Mouse (Mus musculus) MN1 (cell line): ENCODE results near the gene Rnf181.

ENCODE experiments used
- DNase-seq: peaks from one replicate; pipeline ENCODE4 v3.0.0-alpha.2; 2016; ENCODE audit warnings: low spot score

Rnf181 gene

DNA sequence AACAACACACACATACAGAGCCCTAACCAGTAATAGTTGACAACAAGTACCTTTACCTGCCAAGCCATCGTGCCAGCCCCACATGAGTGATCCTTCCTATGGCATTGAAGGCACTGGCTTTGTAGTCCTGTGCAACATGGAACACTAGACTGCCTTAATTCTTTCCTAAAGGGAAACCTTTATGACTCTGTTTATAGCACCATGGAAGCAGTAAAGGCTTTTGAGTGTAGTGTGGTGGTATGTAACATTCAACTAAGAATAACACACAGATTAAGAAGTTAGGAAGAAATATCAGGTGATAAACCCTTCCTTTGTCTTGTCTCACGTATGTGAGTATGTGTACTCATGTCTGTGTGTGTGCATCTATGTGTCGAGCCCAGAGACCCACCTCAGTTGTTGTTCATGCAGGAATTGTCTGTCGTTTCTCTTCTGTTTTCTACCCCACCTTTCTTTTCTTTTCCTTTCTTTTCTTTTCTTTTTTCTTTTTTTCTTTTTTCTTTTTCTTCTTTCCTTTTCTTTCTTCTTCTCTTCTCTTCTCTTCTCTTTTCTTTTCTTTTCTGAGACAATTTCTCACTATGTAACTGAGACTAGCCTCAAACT is at the start of gene Rnf181:
Gene Rnf181, minus strand, starts transcription at position 113 of the 600 bp plus-strand sequence.
- DNase-seq = no peak

DNA sequence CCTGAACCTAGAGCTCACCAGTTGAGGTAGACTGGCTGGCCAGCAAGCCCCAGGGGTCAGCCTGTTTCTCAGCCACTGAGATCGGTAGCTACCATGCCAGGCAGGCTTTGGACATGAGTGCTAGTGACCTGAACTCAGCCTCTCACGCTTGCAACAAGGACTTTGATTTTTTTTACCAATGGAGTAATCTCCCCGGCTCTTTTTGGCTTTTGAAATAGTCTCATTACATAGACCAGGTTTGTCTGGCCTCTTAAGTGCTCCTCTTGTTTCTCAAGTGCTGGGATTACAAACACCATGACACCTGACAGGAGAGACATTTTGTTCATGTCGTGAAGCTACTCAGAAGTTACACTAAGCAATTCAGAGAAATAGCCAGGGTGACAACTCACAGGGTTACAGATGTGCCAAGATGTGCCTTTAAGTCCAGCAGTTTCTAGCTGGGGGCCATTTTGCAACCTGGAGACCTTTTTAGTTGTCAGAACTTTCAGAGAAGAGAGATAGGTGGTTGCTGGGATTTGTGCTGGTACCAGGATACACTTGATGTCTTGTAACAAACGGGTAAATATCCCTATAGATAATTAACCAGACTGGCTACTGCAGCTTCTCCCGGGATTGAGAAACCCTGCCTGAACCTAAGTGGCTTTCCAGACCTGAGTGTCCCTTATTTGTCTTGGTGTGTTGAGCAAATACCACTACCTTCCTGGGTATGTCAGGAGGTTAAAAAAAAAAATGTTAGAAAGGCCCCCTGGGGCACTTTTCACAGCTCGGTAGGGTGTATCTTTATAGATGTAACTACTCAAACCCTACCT is 49.4 kb upstream of the Rnf181 start:
- DNase-seq = no peak

DNA sequence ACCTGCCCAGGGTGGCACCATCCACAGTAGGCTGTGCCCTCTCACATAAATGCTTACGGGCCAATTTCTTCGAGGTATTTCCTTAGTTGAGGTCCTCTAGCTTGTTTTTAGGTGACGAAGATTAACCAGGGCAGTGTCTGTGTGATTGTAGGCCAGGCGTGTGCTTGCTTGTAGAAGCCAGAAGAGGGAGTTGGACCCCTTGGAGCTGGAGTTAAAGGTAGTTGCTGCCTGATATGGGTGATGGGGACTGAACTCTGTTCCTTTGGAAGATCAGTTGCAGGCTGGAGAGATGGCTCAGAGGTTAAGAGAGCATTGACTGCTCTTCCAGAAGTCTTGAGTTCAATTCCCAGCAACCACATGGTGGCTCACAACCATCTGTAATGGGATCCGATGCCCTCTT is 48.4 kb upstream of the Rnf181 start:
- peak; percentile 15 for DNase-seq

DNA sequence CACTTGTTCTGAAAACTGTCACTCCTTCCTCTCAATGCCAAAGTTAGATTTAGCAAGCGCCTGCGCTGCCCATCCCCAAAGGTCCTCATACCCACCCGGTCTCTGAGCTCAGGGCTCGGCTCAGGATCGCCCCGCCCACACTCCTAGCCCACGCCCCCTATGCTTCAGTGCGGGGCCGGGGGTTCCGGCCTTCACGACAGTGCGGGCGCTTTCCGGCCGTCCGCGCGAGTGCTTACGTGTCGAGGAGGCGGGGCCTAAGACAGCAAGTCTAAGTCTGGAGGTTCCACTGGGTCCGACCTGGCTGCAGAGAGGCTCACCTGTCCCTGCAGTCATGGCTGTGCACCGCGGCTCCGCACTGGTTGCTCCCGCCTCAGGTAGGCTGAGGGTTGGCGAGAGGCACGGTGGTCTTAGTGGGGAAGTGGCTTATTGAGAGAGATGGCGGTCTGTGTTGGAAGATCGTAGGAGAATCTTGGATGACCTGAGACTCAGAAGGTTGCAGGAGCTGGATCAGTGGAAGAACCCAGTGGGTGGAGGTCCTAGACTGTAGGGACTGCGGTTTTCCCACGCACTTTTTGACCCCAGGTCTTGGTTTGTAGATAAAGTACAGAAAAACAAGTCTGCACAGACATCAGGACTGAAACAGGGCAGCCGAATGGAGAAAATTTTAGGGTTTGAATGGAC is 47.5 kb upstream of the Rnf181 start, which contains the start of gene Ggcx:
Gene Ggcx, plus strand, starts transcription at position 233 of the 681 bp plus-strand sequence.
- DNase-seq = peak; percentile 95

DNA sequence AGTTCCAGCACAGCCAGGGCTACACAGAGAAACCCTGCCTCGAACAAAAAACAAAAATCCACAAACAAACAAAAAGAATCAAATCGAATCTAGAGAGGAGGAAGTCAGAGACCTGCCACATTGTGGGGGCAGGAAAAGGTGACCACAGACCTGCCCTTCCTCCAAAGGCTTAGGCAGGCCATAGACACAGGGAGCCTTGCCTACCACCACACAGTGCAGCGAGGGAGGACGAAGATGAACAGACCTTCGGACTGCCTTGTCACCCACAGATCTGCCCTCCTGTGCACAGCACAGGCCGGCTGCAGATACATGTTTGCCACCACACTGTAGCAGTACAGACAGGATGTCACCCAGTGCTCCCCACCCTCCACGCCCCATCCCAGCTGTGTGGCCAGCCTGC is 43.8 kb upstream of the Rnf181 start:
- no peak for DNase-seq

DNA sequence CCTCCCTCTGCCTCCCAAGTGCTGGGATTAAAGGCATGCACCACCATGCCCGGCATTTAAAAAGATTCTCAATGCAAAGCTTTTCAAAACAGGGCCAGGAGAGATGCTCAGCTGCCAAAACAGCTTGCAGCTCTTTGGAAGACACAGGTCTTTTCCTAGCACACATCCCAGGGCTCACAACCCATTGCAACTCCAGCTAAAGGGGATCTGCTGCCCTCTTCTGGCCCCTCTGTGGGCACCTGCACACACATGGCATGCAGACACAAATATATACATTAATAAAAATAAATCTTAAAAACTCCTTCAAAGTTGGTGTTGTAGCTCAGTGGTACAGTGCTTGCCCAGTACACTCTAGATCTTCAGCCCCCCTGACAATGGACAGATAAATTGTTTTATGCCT is 43.2 kb upstream of the Rnf181 start:
- no peak for DNase-seq

DNA sequence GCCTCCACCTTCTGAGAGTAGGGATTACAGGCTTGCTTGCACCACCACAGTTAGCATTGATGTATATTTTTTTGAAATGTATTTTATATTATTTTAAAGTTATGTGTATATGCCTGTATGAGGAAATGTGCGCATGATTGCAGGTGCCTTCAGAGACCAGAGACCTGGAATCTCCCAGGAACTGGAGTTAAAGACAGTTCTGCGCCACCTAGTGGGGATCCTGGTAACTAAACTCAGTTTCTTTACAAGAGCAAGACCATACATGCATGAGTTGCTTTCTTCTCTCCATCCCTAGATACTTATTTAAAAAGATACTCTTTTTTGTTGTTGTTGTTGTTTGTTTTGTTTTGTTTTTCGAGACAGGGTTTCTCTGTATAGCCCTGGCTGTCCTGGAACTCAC is 42.8 kb upstream of the Rnf181 start:
- DNase-seq = peak; percentile 73

DNA sequence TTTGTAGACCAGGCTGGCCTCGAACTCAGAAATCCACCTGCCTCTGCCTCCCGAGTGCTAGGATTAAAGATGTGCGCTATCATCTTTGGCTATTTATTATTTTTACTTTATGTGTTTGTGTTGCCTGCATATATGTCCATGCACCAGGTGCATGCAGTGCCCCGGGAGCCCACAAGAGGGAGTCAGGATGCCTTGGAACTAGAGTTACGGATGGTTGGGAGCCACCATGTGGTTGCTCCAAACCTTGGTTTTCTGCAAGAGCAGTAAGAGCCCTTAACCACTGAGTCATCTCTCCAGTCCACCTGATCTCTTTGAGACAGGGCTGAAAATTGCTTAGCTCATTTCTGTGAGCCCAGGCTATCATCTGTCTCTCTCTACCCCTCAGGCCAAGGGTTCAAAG is 40.4 kb upstream of the Rnf181 start:
- DNase-seq = peak; percentile 93

DNA sequence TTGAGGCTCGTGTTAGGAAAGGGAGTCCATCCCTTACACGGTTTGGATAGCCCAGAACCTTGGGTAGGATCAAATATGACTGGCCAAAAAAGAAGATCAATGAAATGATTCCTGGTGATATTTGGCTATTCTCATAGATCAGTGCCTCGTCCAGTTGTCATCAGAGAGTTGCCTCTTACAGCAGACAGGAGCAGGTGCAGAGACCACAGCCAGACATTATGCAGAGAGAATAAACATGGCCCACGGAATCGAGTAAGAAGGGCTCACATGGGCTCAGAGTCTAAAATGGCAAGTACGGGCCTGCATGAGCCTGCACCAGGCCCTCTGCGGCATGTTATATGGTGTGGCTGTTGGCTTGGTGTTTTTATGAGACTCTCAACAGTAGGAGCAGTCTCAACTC is 38.6 kb upstream of the Rnf181 start:
- DNase-seq = no peak

DNA sequence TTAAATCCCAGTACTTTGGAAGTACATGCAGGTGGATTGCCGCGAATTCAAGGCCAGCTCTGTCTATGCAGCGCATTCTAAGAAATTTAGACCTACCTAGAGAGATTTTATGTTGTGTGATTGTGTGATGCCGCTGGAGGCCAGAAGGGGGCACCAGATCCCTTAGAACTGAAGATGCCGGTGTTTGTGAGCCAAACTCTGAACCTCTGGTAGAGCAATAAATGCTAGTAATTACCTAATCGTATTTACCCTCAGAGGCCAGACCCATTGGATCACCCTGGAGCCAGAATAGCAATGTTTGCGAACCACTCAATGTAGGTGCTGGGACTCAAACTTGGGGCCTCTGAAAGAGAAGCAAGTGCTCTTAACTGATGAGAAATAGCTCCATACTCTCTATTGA is 35.1 kb upstream of the Rnf181 start:
- DNase-seq = peak; percentile 51

DNA sequence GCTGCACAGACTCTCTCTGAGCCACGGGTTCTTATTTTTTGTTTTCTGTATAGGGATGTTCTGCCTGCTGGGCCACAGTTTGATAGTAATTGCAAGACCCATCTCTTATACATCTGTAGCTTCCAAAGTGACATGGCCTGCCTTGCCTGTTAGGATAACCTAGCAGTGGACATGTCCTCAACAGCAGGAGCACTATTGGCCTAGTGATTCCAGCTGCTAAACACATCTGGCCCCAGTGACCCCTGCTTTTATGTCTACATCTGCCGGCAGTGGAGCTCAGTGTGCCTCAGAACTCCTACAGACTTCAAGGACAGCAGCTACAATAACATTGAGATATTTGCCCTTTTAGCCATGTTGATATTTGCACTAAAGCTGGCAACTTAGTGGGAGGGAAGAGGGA is 33.2 kb upstream of the Rnf181 start:
- no peak for DNase-seq

DNA sequence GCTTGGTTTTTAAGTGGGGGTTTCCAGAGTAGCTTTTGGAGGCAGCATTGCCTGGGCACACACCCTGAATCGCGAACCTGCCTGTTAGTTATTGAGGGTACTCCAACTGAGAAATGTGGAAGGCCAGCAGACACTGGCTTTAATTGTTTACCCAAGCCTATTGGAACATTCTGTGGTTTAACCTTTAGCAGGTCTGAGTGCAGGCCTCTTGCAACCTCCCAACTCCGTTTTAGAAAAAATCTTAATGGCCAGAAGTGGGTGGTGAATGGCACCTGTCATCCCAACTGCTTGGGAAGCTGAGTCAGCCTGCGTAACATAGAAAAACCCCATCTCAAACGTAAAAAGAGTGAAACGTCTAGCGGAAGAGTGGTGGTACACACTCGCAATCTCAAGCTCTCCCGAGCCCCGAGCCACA is 30.1 kb upstream of the Rnf181 start:
- DNase-seq = no peak

DNA sequence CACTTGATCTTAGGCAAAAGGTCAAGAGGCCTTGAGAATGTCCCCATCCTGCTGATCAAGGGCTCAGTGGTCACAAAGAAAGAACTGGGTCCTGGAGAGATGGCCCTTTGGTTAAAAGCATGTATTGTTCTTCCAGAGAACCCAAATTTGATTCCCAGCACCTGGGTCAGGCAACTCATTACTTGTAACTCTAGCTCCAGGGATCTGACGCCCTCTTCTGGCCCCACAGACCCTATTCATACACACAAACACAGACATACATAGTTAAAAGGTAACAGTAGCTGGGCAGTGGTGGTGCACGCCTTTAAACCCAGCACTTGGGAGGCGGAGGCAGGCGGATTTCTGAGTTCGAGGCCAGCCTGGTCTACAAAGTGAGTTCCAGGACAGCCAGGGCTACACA is 25.6 kb upstream of the Rnf181 start:
- DNase-seq = no peak

DNA sequence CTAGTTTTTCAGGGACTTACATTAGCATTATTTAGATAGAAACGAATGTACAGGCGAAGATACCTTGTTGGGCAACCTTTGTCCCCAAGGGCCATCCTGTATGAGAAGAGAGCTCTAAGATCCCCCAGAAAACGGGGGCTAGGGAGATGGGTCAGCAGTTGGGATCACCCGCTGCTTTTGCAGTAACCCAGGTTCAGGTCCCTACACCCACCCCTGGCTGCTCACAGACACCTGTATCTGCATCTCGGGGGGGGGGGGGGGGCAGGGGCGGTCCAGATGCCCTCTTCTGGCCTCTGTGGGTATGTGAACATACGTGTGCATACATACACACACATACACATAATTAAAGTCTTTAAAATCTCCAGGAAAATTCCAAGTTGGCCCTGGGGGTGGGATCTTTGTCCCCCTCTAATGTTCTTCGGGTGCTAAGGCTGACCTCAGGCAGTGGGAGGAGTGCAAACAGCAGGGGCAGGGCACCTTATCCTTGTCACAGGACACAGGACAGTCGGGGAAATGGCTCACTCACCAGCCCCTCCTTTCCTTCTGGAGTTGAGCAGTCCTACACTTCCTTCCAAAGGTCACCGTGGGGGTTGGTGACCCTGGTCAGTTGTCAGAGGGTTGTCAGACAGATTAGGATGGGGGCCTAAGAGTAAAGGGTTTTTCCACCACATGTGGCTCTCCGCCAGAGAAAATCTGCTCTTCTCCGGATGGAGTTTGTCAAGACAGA is 24.2 kb upstream of the Rnf181 start:
- no peak for DNase-seq

DNA sequence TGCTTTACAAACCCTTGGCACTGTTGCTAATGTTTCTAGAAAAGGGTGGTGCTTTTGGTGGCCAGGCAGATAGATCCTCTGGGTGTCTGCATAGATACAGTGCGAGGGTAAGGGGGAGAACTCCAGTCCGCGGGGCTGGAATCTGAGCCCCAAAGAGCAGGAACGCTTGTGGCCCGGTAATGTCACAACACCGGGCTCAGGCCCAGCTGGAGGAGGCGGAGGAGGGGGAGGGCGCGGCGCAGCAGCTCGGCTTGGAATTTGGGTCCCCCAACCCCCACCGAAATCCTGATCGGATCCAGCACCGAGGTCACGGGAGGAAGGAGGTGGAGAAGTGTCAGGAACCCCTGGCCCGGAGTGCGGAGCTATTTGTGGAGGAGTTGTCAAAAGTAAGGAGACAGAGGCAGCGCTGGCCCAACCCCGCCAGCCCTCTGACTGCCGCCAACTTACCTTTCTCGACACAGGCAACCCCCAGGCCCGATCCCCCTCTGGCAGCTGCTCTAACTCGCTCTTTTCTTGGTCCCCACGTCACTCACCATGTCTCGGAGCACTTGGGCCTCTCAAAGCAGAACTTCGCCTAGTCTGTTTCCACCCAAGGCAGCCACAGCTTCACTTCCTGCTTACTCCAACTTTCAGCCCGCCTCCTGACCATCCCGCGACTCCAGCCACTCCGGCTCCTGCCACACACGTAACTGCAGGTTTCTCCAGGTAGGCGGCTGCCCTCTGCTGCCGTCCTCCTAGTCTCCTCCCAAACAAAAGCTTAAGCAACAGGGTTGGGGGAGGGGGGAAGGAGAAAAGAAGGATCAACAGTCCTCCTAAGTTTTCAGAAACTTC is 23.4 kb upstream of the Rnf181 start, which contains the start of gene Vamp8:
Gene Vamp8, minus strand, starts transcription at position 763 of the 831 bp plus-strand sequence.
- DNase-seq = peak; percentile 21

DNA sequence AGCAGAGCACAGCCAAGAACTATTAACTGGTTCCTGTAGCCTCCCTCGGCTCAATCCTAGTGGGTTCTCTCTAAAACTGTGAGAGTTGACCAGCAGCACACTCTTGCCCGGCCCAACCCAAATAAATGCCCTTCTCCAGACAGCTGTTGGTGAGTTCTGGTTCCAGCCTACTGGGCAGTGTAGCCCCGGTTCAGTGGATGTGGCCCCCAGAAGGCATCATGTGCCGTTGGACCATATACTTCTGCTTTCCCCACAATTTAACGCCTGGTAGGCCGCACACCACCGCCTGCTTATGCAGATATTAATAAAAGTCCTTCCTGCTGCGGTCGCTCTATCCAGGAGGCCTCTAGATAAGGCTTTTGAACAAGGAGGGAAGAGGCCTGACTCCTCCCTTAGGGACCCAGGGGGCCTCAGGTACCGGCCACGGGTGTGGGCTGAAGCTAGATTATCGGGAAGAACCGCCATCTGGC is 22.8 kb upstream of the Rnf181 start:
- no peak for DNase-seq

DNA sequence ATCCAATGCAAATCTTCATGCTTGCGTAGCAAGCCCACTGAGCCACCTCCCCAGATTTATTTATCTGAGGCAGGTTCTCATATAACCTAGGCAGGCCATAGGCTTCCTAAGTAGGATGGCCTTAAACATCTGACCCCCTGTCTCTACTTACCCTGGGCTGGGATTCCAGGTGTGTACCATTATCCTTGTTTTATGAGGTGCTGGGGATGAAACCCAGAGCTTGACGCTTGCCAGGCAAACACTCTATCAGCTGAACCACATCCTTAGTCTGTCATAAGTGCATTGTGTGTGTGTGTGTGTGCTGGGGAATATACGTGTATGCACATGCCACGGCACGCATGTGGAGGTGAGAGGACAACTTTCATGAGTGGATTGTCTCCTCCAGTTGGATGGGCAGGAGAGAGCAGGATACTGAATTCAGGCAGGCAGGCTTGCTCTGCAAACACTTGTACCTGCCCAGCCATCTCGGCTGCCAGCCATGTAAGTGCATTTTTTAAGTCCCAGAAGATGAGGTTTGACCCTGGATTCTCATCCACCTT is 22.1 kb upstream of the Rnf181 start:
- DNase-seq = no peak

DNA sequence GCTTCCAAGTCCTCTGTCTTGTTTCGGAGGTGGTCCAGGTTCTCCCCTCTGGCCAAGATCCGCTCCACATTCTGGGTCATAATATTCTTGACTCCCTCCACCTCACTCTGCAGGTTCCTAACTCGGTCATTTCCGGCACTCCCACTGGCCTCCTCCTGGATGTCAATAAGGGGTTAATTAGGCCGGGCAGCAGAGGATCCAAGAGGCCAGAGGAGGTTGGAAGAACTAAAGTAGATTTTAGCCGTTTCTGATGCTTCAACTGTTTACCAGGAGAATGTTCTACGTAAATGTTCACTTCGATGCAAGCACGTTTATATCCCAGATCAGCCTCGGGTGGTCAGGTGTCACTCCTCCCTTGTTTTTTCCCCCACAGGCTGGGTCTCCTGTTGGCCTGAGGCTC is 21.5 kb upstream of the Rnf181 start:
- no peak for DNase-seq

DNA sequence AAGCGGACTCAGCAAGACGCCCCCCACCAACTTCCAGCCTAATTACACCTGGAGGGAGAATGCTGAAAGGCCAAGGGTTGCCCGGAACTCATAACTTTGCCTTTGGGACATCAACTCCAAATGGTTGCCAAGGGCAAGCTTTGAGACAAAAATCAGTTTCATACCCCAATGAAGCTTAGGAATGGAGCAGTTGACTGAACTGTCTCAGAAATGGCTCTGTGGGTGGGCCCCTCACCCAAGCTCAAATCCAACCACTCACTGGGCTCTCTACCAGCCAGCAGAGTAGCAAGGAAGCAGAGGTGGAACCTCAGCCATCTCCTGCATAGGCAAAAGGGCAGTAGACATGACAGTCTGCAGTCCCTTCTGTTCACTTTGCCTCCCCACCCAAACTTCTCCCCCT is 21.1 kb upstream of the Rnf181 start:
- no peak for DNase-seq

DNA sequence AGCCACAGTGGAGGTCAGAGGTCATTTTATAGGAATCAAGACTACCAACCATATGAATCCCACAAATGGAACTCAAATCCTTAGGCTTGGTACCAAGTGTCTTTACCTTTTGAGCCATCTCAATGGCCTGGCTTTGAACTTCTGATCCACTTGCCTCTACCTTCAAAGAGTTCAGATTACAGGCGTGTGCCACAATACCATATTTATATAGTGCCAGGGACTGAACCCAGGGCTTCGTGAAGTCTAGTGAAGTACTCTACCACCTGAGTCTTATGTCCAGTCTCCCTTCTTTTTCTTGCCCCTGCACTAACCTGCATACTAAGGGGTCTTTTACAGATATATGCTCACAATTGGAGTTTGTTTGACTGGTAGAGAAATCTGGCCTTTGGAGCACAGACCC is 19.8 kb upstream of the Rnf181 start:
- DNase-seq = no peak

DNA sequence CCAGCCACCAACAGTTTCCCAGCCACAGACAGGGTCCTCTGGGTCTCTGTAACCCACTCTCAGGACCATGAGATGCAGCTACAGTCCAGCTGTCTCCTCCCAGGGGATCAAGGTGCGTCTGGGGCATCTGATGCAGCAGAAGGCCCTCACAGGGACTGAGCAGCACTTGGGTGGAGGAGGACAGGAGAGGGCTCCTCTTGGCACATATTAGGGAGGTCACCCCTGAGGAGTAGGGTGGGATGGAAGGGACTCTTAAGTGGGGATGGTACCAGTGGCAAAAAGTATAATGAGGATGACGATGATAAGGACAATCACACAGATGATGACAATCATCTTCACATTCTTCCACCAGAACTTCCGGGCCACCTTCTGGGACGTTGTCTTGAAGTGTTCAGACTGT is 18.5 kb upstream of the Rnf181 start:
- no peak for DNase-seq
